Mouse (Mus musculus): ENCODE data around the gene N4bp2l1. TPM values are rescaled to one million over a fixed set of nuclear protein-coding genes. Genes with fewer than 3 reads are reported as not detected.
A peak's percentile ranks its signal among the peaks of the same experiment; 100 is the strongest.

Gene N4bp2l1
- polyA plus RNA-seq, 1 experiment from 2014 or later: 13.0 TPM

DNA sequence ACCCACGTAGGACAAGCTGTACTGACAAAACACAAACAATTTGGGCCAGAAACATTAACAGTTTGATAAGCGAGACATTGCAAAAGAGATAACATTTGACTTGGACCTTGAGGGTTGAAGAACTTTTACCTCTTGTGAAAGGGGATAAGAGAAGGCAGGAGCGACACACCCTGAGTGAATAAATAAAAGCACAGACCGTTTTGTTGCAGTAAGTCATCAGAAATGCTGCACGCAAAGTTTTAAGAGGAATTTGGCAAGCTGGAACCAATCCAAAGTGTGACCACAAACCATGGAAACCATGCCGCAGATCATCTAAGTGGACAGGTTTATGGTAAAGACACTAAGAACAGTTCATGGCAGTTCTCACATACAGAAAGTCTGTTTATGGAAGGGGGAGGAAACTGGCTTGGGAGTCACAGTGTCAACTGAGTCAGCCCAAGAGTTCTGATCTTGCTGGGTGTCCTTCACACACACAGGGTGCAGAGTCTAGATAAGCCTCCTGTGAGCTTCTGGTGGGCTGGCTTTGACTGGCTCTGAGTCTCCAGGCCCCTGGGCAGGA lies 18.3 kb downstream of the N4bp2l1 start:
- Histone ChIP-seq H3K4me1 (replicated peaks; ENCODE audit: control insufficient read depth, insufficient read depth, low read length) (peaks cover 35% of the 10 kb centered on the region), H3K27ac (ENCODE audit: low read depth, low read length) (peak overlapping the region; percentile 83), H3K4me2 (peak overlapping the region; percentile 44), H3K27me3 (replicated peaks; ENCODE audit: control insufficient read depth, insufficient read depth, low read length) (no peaks in the 10 kb centered on the region), H3K9ac (ENCODE audit: low read depth, low read length) (peak overlapping the region; percentile 4; the same call in 1 of the 2 replicates), H3K36me3 (ENCODE audit: control insufficient read depth, insufficient read depth, low read length) (no peaks in the 10 kb centered on the region), H3K9me3 (ENCODE audit: control insufficient read depth, low read length) (no peaks in the 10 kb centered on the region), H3K4me3 (ENCODE audit: low read depth, low read length) (no peak overlapping the region)
- 42% methylated on average over 6 of the region's 6 CpGs for WGBS
- ATAC-seq (replicated peaks; ENCODE audit: low FRiP score) (peak; percentile 96), DNase-seq (ENCODE audit: low spot score) (no peak)

DNA sequence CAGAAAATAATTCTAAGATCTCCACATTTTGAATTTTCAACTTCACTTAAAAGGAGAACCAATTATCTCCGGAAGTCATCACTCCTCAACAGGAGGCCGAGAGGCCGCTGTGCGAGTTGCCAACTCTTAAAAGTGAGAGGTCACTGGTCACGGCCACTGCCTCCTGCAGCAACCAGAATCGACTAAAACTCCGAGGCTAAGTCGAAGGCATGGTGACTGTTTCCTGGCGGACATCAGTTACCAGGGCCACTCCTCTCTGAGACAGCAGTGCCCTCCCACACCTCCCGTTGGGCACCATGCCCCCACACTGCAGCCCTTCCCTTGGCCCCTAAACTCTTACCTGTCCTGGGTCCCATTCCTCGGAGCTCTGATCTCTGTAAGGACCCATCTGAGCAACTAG lies 20.2 kb downstream of the N4bp2l1 start:
- no peak overlapping the region for H3K27ac ChIP-seq (ENCODE audit: low read depth, low read length)
- WGBS: 86% methylated on average over 11 of the region's 11 CpGs
- no peak for ATAC-seq (replicated peaks; ENCODE audit: low FRiP score)

DNA sequence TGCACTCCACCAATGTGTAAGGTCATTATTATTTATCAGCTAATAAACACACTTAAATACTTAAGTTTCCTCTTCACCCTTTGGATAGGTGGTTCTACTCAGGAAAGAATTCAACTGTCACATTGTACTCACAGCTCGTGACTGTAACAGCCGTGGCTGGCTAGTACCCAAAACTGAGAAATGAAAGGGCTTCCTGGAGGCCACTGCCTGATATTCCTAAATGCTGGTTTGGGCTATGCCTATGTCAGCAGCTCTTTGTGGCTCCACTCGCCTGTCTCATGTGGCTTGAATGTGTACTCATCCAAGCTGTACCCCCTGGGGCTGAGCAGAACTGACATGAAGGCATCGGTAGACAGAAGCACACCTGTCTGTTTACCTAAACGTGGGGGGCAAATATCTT lies 22.1 kb downstream of the N4bp2l1 start:
- Histone ChIP-seq H3K36me3 (ENCODE audit: control insufficient read depth, insufficient read depth, low read length) (peaks cover under 1% of the 10 kb centered on the region; the same call in 1 of the 2 replicates), H3K4me2 (no peak overlapping the region), H3K4me3 (ENCODE audit: low read depth, low read length) (no peak overlapping the region), H3K27ac (ENCODE audit: low read depth, low read length) (no peak overlapping the region), H3K9ac (ENCODE audit: low read depth, low read length) (no peak overlapping the region), H3K4me1 (replicated peaks; ENCODE audit: control insufficient read depth, insufficient read depth, low read length) (peaks cover 29% of the 10 kb centered on the region), H3K9me3 (ENCODE audit: control insufficient read depth, low read length) (no peaks in the 10 kb centered on the region), H3K27me3 (replicated peaks; ENCODE audit: control insufficient read depth, insufficient read depth, low read length) (no peaks in the 10 kb centered on the region)
- no peak for DNase-seq (ENCODE audit: low spot score)
- ATAC-seq (replicated peaks; ENCODE audit: low FRiP score): no peak
- WGBS: 81% methylated on average over 5 of the region's 5 CpGs

More for the DNA sequence above, 20.2 kb downstream of the N4bp2l1 start:
- DNase-seq (ENCODE audit: low spot score): no peak
- Histone ChIP-seq H3K27me3 (replicated peaks; ENCODE audit: control insufficient read depth, insufficient read depth, low read length) (no peaks in the 10 kb centered on the region), H3K9me3 (ENCODE audit: control insufficient read depth, low read length) (no peaks in the 10 kb centered on the region), H3K4me2 (no peak overlapping the region), H3K36me3 (ENCODE audit: control insufficient read depth, insufficient read depth, low read length) (no peaks in the 10 kb centered on the region), H3K4me3 (ENCODE audit: low read depth, low read length) (no peak overlapping the region), H3K9ac (ENCODE audit: low read depth, low read length) (no peak overlapping the region), H3K4me1 (replicated peaks; ENCODE audit: control insufficient read depth, insufficient read depth, low read length) (peaks cover 31% of the 10 kb centered on the region)

DNA sequence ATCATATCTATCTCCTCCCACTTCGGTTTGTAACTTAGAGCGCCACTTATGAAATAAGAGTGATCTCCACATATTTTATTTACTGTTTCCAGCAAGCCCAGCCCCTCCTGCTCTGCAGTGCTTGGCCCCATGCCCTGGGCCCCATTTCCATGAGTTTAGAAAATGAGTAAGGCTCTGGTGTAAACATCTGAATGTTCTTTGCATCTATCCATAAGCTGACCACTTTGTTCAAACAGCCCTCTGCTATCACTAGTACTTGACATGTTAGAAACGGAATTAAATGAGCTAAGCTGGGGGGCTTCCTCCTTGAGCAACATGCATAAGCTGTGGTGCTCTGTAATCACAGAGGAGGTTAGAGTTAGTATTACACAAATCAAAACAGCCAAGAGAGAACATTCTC lies 22.6 kb downstream of the N4bp2l1 start:
- no peak for DNase-seq (ENCODE audit: low spot score)
- Histone ChIP-seq H3K9me3 (ENCODE audit: control insufficient read depth, low read length) (no peaks in the 10 kb centered on the region), H3K4me1 (replicated peaks; ENCODE audit: control insufficient read depth, insufficient read depth, low read length) (peaks cover 24% of the 10 kb centered on the region), H3K27ac (ENCODE audit: low read depth, low read length) (no peak overlapping the region), H3K4me3 (ENCODE audit: low read depth, low read length) (no peak overlapping the region), H3K27me3 (replicated peaks; ENCODE audit: control insufficient read depth, insufficient read depth, low read length) (no peaks in the 10 kb centered on the region), H3K9ac (ENCODE audit: low read depth, low read length) (no peak overlapping the region), H3K4me2 (no peak overlapping the region), H3K36me3 (ENCODE audit: control insufficient read depth, insufficient read depth, low read length) (peaks cover 3% of the 10 kb centered on the region; the same call in 1 of the 2 replicates)
- WGBS: 87% methylated on average over 3 of the region's 3 CpGs
- no peak for ATAC-seq (replicated peaks; ENCODE audit: low FRiP score)

DNA sequence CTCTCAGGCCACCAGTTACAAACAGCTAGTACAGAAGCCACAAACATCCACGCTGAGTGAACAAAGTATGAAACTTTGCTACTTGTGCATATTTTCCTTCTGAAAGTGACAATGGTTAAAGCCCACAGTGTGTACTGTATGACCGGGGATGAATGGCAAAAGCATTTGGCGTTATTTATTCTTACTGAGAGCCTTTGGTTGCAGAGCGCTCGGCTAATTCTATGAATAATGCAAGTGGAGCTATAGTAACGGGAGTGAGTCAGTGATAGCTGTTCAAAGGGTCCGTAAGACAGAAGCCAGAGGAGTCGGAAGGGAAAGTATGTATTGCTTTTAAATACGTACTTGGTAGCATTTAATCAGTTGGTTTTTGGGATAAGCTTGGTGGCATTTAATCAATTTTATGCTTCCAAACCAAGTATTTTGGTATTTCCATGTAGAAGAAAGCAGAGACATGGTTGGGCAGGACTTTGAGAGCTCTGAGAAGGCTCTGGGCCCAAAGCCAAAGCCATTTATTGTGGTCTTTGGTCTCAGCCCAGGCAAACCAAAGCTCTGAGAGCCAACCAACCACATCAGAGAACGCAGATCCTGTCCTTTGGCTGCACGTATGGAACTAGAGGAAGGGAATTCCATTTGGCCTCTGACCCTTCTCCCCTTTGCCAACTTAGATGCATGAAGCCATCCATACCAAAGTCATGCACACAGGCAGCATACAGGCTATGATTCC lies 26.3 kb downstream of the N4bp2l1 start:
- Histone ChIP-seq H3K4me3 (ENCODE audit: low read depth, low read length) (no peak overlapping the region), H3K9ac (ENCODE audit: low read depth, low read length) (no peak overlapping the region), H3K4me1 (replicated peaks; ENCODE audit: control insufficient read depth, insufficient read depth, low read length) (no peaks in the 10 kb centered on the region), H3K36me3 (ENCODE audit: control insufficient read depth, insufficient read depth, low read length) (peaks cover 13% of the 10 kb centered on the region), H3K4me2 (no peak overlapping the region), H3K9me3 (ENCODE audit: control insufficient read depth, low read length) (no peaks in the 10 kb centered on the region), H3K27me3 (replicated peaks; ENCODE audit: control insufficient read depth, insufficient read depth, low read length) (no peaks in the 10 kb centered on the region), H3K27ac (ENCODE audit: low read depth, low read length) (no peak overlapping the region)
- no peak for DNase-seq (ENCODE audit: low spot score)
- WGBS: 93% methylated on average over 11 of the region's 11 CpGs
- ATAC-seq (replicated peaks; ENCODE audit: low FRiP score): no peak

DNA sequence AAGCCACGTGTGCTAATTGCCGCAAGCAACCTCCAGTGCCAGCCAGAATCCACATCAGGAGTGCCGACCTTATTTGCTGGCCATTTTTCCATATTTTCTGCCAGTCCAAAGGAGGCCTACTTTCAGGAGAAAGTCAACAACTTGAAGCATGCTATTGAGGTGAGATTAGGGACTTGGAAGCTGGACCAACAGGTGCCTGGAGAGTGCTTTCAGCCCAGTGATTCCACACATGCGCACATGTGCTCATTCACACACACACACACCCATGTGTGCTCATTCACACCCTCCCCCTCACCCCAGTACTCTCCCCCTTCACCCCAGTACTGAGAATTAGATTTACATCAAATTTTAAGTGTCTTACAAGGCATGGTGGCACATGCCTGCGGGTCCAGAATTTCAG lies 30.0 kb downstream of the N4bp2l1 start:
- Histone ChIP-seq H3K4me3 (ENCODE audit: low read depth, low read length) (no peak overlapping the region), H3K9me3 (ENCODE audit: control insufficient read depth, low read length) (no peaks in the 10 kb centered on the region), H3K27me3 (replicated peaks; ENCODE audit: control insufficient read depth, insufficient read depth, low read length) (no peaks in the 10 kb centered on the region), H3K4me2 (no peak overlapping the region), H3K27ac (ENCODE audit: low read depth, low read length) (no peak overlapping the region), H3K4me1 (replicated peaks; ENCODE audit: control insufficient read depth, insufficient read depth, low read length) (no peaks in the 10 kb centered on the region), H3K9ac (ENCODE audit: low read depth, low read length) (no peak overlapping the region), H3K36me3 (ENCODE audit: control insufficient read depth, insufficient read depth, low read length) (peaks cover 19% of the 10 kb centered on the region)
- DNase-seq (ENCODE audit: low spot score) (no peak), ATAC-seq (replicated peaks; ENCODE audit: low FRiP score) (no peak)
- 90% methylated on average over 5 of the region's 5 CpGs for WGBS

DNA sequence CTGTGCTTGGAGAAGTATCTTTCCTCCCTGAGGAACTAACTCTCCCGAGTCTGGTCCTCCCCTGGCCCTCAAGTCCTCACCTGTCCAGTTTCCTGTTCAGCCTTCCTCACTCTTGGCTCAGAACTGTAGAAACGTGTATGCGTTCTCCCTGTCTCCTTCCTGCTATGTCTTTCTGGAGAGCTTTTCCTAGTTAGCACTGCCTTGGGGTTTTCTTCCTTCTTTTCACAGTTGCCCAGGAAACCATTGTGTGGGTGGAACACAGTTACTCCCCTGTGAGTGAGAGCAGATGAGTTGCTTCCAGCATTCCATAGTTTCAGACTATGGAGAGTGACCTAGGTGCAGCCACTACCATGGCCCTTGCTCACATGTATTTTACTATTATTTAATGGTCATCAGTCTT lies 30.8 kb downstream of the N4bp2l1 start:
- DNase-seq (ENCODE audit: low spot score): no peak
- peaks cover 19% of the 10 kb centered on the region for H3K36me3 ChIP-seq (ENCODE audit: control insufficient read depth, insufficient read depth, low read length)

DNA sequence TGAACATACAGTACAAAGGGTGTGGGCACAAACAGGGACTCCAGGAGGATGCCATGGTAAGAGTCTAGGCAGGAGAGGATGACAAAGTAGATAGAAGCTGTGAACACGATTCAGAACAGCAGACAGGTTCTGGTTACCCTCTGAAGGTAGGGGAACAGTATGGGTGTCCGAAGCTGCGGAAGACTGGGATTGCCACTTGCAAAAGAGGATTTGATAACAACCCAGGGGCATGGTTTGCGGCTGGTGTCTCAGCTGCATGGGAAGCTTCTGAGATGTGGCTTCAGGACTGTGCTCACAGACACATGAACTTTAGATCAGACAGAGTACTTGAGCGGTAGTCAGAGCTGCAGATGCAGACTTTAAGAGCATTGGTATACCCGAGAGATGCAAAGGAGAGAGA lies 32.6 kb downstream of the N4bp2l1 start:
- DNase-seq (ENCODE audit: low spot score) (no peak), ATAC-seq (replicated peaks; ENCODE audit: low FRiP score) (no peak)
- Histone ChIP-seq H3K9me3 (ENCODE audit: control insufficient read depth, low read length) (no peaks in the 10 kb centered on the region), H3K4me1 (replicated peaks; ENCODE audit: control insufficient read depth, insufficient read depth, low read length) (no peaks in the 10 kb centered on the region), H3K4me3 (ENCODE audit: low read depth, low read length) (no peak overlapping the region), H3K27me3 (replicated peaks; ENCODE audit: control insufficient read depth, insufficient read depth, low read length) (no peaks in the 10 kb centered on the region), H3K9ac (ENCODE audit: low read depth, low read length) (no peak overlapping the region), H3K36me3 (ENCODE audit: control insufficient read depth, insufficient read depth, low read length) (peaks cover 26% of the 10 kb centered on the region), H3K27ac (ENCODE audit: low read depth, low read length) (no peak overlapping the region), H3K4me2 (no peak overlapping the region)
- 92% methylated on average over 6 of the region's 6 CpGs for WGBS

More for the DNA sequence above, 30.8 kb downstream of the N4bp2l1 start:
- Histone ChIP-seq H3K4me3 (ENCODE audit: low read depth, low read length) (no peak overlapping the region), H3K4me2 (no peak overlapping the region), H3K27ac (ENCODE audit: low read depth, low read length) (no peak overlapping the region), H3K9ac (ENCODE audit: low read depth, low read length) (no peak overlapping the region), H3K4me1 (replicated peaks; ENCODE audit: control insufficient read depth, insufficient read depth, low read length) (no peaks in the 10 kb centered on the region), H3K27me3 (replicated peaks; ENCODE audit: control insufficient read depth, insufficient read depth, low read length) (no peaks in the 10 kb centered on the region), H3K9me3 (ENCODE audit: control insufficient read depth, low read length) (no peaks in the 10 kb centered on the region)
- 63% methylated on average over 3 of the region's 3 CpGs for WGBS
- ATAC-seq (replicated peaks; ENCODE audit: low FRiP score): no peak

DNA sequence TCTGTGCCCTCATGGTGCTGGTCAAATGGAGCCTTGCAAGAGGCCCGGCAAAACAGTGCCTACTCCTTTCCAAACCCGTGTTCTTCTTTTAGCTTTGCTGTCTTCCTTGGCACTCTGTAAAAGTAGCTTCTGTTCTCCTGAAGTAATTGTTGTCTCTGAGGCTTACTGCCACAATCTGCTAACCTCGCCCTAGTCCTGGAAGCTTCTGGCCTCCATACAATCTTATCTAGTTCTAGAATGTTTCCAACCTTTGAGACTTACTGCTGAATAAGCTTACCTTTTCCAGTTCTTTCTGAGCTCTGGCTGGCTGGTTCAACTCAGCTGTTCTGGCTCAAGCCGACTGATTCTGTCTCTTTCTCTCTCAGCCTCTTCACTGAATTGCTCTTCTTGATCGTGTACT lies 35.2 kb downstream of the N4bp2l1 start:
- H3K27ac ChIP-seq (ENCODE audit: low read depth, low read length): no peak overlapping the region
- H3K9ac ChIP-seq (ENCODE audit: low read depth, low read length): no peak overlapping the region
- whole genome bisulfite sequencing: 88% methylated on average over 5 of the region's 5 CpGs
- H3K36me3 ChIP-seq (ENCODE audit: control insufficient read depth, insufficient read depth, low read length): peaks cover 25% of the 10 kb centered on the region; the same call in 1 of the 2 replicates
- DNase-seq (ENCODE audit: low spot score) (no peak), ATAC-seq (replicated peaks; ENCODE audit: low FRiP score) (no peak)
- H3K4me2 ChIP-seq: no peak overlapping the region
- no peaks in the 10 kb centered on the region for H3K27me3 ChIP-seq (replicated peaks; ENCODE audit: control insufficient read depth, insufficient read depth, low read length)
- H3K4me3 ChIP-seq (ENCODE audit: low read depth, low read length): no peak overlapping the region
- no peaks in the 10 kb centered on the region for H3K4me1 ChIP-seq (replicated peaks; ENCODE audit: control insufficient read depth, insufficient read depth, low read length)
- H3K9me3 ChIP-seq (ENCODE audit: control insufficient read depth, low read length): no peaks in the 10 kb centered on the region
